Mouse (Mus musculus): ENCODE measurements around the gene Arntl2. TPM values are rescaled to one million over a fixed set of nuclear protein-coding genes. Genes with fewer than 3 reads are reported as not detected.
A peak's percentile ranks its signal among the peaks of the same experiment; 100 is the strongest.

The Arntl2 gene
- polyA plus RNA-seq, 1 experiment from 2014 or later = 0.52 TPM

- Histone ChIP-seq H3K4me1 (replicated peaks; ENCODE audit: control insufficient read depth, insufficient read depth, low read length) (no peaks in the 10 kb centered on the region), H3K36me3 (ENCODE audit: control insufficient read depth, insufficient read depth) (no peaks in the 10 kb centered on the region), H3K4me3 (ENCODE audit: low read depth, low read length) (no peak overlapping the region), H3K9me3 (ENCODE audit: control insufficient read depth) (no peaks in the 10 kb centered on the region), H3K4me2 (replicated peaks; ENCODE audit: low read depth) (no peak overlapping the region), H3K9ac (ENCODE audit: low read depth, low read length) (no peak overlapping the region), H3K27ac (ENCODE audit: low read depth, low read length) (no peak overlapping the region), H3K27me3 (replicated peaks; ENCODE audit: control insufficient read depth, insufficient read depth, low read length) (no peaks in the 10 kb centered on the region)
- WGBS = 39% methylated on average over 16 of the region's 16 CpGs
- 0 out of 2 replicates have a peak, but pooled peaks have one; percentile 19 for ATAC-seq
- TF ChIP-seq CTCF (IDR thresholded peaks at IDR 0.05; ENCODE audit: low read depth) = peak; percentile 98
Observed at GRCm38 (mm10) chr6:146824727-146825486, 29.1 kb downstream of the Arntl2 start.

GRCm38 (mm10) chr6:146825487-146825773 lies 29.6 kb downstream of the Arntl2 start:
- Histone ChIP-seq H3K4me2 (replicated peaks; ENCODE audit: low read depth) (no peak overlapping the region), H3K9me3 (ENCODE audit: control insufficient read depth) (no peaks in the 10 kb centered on the region), H3K4me3 (ENCODE audit: low read depth, low read length) (no peak overlapping the region), H3K4me1 (replicated peaks; ENCODE audit: control insufficient read depth, insufficient read depth, low read length) (no peaks in the 10 kb centered on the region), H3K27ac (ENCODE audit: low read depth, low read length) (no peak overlapping the region), H3K36me3 (ENCODE audit: control insufficient read depth, insufficient read depth) (no peaks in the 10 kb centered on the region), H3K27me3 (replicated peaks; ENCODE audit: control insufficient read depth, insufficient read depth, low read length) (no peaks in the 10 kb centered on the region), H3K9ac (ENCODE audit: low read depth, low read length) (no peak overlapping the region)
- TF ChIP-seq CTCF (IDR thresholded peaks at IDR 0.05; ENCODE audit: low read depth) = no peak
- ATAC-seq = no peak
- WGBS = 71% methylated on average over 1 of the region's 1 CpGs

- ATAC-seq = no peak
- no peak for TF ChIP-seq CTCF (IDR thresholded peaks at IDR 0.05; ENCODE audit: low read depth)
- Histone ChIP-seq H3K4me3 (ENCODE audit: low read depth, low read length) (no peak overlapping the region), H3K36me3 (ENCODE audit: control insufficient read depth, insufficient read depth) (no peaks in the 10 kb centered on the region), H3K27me3 (replicated peaks; ENCODE audit: control insufficient read depth, insufficient read depth, low read length) (no peaks in the 10 kb centered on the region), H3K27ac (ENCODE audit: low read depth, low read length) (no peak overlapping the region), H3K9ac (ENCODE audit: low read depth, low read length) (no peak overlapping the region), H3K4me1 (replicated peaks; ENCODE audit: control insufficient read depth, insufficient read depth, low read length) (no peaks in the 10 kb centered on the region), H3K9me3 (ENCODE audit: control insufficient read depth) (no peaks in the 10 kb centered on the region), H3K4me2 (replicated peaks; ENCODE audit: low read depth) (no peak overlapping the region)
- 86% methylated on average over 12 of the region's 12 CpGs for WGBS
Observed at GRCm38 (mm10) chr6:146831320-146831719, 35.5 kb downstream of the Arntl2 start.

- ATAC-seq = peak; percentile 64; the same call in 1 of the 2 replicates
- WGBS = 67% methylated on average over 6 of the region's 6 CpGs
- peak; percentile 94 for TF ChIP-seq CTCF (IDR thresholded peaks at IDR 0.05; ENCODE audit: low read depth)
- H3K9me3 ChIP-seq (ENCODE audit: control insufficient read depth) = no peaks in the 10 kb centered on the region
- H3K27me3 ChIP-seq (replicated peaks; ENCODE audit: control insufficient read depth, insufficient read depth, low read length) = no peaks in the 10 kb centered on the region
- no peak overlapping the region for H3K4me3 ChIP-seq (ENCODE audit: low read depth, low read length)
- no peaks in the 10 kb centered on the region for H3K36me3 ChIP-seq (ENCODE audit: control insufficient read depth, insufficient read depth)
- no peaks in the 10 kb centered on the region for H3K4me1 ChIP-seq (replicated peaks; ENCODE audit: control insufficient read depth, insufficient read depth, low read length)
- H3K27ac ChIP-seq (ENCODE audit: low read depth, low read length) = no peak overlapping the region
- no peak overlapping the region for H3K9ac ChIP-seq (ENCODE audit: low read depth, low read length)
- no peak overlapping the region for H3K4me2 ChIP-seq (replicated peaks; ENCODE audit: low read depth)
Observed at GRCm38 (mm10) chr6:146833485-146834314, 37.8 kb downstream of the Arntl2 start.

- no peak overlapping the region for H3K9ac ChIP-seq (ENCODE audit: low read depth, low read length)
- no peaks in the 10 kb centered on the region for H3K27me3 ChIP-seq (replicated peaks; ENCODE audit: control insufficient read depth, insufficient read depth, low read length)
- TF ChIP-seq CTCF (IDR thresholded peaks at IDR 0.05; ENCODE audit: low read depth) = no peak
- no peaks in the 10 kb centered on the region for H3K36me3 ChIP-seq (ENCODE audit: control insufficient read depth, insufficient read depth)
- ATAC-seq = no peak
- no peak overlapping the region for H3K4me3 ChIP-seq (ENCODE audit: low read depth, low read length)
- 71% methylated on average over 3 of the region's 3 CpGs for WGBS
- no peaks in the 10 kb centered on the region for H3K4me1 ChIP-seq (replicated peaks; ENCODE audit: control insufficient read depth, insufficient read depth, low read length)
- no peak overlapping the region for H3K27ac ChIP-seq (ENCODE audit: low read depth, low read length)
- H3K4me2 ChIP-seq (replicated peaks; ENCODE audit: low read depth) = no peak overlapping the region
- H3K9me3 ChIP-seq (ENCODE audit: control insufficient read depth) = no peaks in the 10 kb centered on the region
Observed at GRCm38 (mm10) chr6:146834342-146834741, 38.5 kb downstream of the Arntl2 start.

GRCm38 (mm10) chr6:146835784-146836183 lies 39.9 kb downstream of the Arntl2 start:
- no peak overlapping the region for H3K4me3 ChIP-seq (ENCODE audit: low read depth, low read length)
- H3K27me3 ChIP-seq (replicated peaks; ENCODE audit: control insufficient read depth, insufficient read depth, low read length) = no peaks in the 10 kb centered on the region
- H3K27ac ChIP-seq (ENCODE audit: low read depth, low read length) = no peak overlapping the region
- H3K9ac ChIP-seq (ENCODE audit: low read depth, low read length) = no peak overlapping the region
- no peak for TF ChIP-seq CTCF (IDR thresholded peaks at IDR 0.05; ENCODE audit: low read depth)
- no peaks in the 10 kb centered on the region for H3K4me1 ChIP-seq (replicated peaks; ENCODE audit: control insufficient read depth, insufficient read depth, low read length)
- no peaks in the 10 kb centered on the region for H3K36me3 ChIP-seq (ENCODE audit: control insufficient read depth, insufficient read depth)
- H3K9me3 ChIP-seq (ENCODE audit: control insufficient read depth) = no peaks in the 10 kb centered on the region
- H3K4me2 ChIP-seq (replicated peaks; ENCODE audit: low read depth) = no peak overlapping the region
- no peak for ATAC-seq
- 16% methylated on average over 4 of the region's 4 CpGs for WGBS

Measured in intestine, postnatal 0 days (tissue).